Mouse (Mus musculus) hematopoietic stem cell, adult 5-6 weeks (primary cell): Measurements from ENCODE around the gene Tnfrsf14. TPM values are rescaled to one million over a fixed set of nuclear protein-coding genes. Genes with fewer than 3 reads are reported as not detected.

Source experiments
- ATAC-seq, 2 experiments: fragments of 125-278 bp in 1 of 2; replicated peaks in 1 of 2; 2 replicates each; pipeline ENCODE4 v1.8.0; 2016 to 2017; ENCODE audit warnings: inconsistent platforms in 2 of 2, mild to moderate bottlenecking in 2 of 2, moderate number of reproducible peaks in 2 of 2, low read depth in 1 of 2, moderate TSS enrichment in 1 of 2; ENCODE audit not compliant: low FRiP score in 2 of 2, poor library complexity in 2 of 2, severe bottlenecking in 2 of 2, insufficient read depth in 1 of 2, low TSS enrichment in 1 of 2
- total RNA-seq: library from RNA; stranded (forward); fragments of 172-1452, 232-1000 nt; gene quantifications from 2 replicates; pipeline ENCODE4 v1.2.3, GENCODE M21; 2017

The Tnfrsf14 gene
- total RNA-seq, 1 experiment from 2014 or later: 48.0 TPM

DNA sequence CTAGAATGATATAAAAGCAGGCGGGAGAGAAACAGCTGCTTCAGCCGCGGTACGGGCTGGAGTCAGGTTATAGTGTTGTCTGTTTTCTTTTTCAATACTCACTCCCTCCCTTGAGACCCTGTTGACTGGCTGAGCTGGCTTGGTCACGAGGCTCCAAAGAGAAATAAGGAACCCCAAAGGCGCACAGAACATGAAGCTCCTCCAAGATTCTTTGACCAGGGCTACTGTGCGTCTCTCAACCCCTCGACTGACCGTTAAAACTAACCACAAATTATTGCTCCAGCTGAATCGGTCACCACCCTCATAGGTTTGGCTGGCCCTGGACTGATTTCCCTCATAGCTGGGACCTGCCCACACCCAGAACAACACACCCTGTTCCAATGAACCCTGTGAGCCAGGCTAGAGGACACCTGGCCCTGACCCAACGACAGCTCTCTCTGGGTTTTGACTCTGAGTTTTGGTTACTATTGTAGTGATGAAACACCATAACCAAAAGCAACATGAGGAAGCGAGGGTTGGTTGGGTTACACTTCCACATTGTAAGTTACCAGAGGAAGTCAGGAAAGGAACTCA, 811 bp upstream of the Tnfrsf14 start:
- ATAC-seq: peak; percentile 50 to 57; a peak in 3 of 4 replicates

GRCm38 (mm10) chr4:154927899-154928337, 445 bp downstream of the Tnfrsf14 start:
- ATAC-seq: peak; percentile 54 to 68

DNA sequence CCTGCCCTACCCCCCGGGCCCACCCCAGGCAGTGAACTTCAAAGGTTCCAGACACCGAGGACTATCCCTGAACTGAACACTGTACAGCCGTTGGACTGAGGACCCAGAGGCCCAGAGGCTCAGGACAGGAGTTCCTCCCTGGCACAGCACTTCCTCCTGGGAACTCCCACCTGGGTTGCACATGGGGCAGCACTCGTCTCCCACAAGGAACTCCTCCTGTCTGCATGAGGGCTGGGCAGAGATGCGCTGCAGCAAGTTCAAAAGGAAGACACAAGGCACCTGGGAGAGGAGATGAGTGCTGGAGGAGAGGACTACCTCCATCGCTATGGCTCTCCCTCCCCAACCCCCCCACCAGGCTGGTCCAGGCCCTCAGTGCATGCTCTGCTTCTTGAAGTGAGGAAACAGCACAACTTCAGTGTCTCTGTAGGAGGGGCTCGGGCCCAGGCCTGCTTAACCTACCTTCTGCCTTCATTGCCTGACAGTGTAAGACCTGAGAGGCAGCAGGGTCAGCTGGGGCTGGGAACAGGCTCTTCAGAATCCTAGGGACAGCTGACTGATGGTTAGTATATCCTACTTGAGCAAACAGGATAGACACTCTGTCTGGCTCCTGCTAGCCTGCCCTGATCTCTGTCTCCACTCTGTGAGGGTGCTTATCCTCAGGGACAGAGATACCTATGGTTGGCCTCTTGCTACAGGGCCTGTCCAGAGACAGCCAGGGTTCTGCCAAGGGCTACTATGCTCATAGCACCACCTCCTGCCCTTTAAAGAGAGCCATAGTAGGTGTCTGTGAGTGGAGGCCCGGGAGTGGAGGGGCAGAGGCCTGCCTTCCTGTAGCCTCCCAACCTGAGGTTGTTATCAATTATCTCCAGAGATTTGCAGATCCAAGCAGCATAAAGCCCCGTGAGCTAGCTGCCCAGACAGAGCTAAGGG, 1.1 kb downstream of the Tnfrsf14 start:
- peak; percentile 14 to 18; a peak in 1 of 4 replicates for ATAC-seq

DNA sequence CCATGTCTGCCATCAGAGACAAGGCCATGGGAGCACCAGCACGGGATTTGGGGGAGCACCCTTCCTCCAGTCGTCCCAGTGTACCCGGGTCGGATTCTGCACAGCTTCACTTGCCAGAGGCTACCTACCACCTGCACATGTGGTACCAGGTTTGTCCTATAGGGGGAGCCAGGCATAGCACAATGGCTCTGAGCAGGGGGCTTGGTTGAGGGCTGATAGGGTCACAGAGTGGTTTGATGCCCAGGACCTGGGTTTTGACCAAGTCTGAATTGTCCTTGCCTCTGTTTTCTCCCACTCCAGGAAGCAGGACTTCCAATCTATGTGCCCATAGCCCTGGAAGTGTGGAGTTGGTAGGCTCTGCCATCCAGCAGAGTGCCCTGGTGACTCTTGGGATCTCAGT, 3.0 kb downstream of the Tnfrsf14 start:
- ATAC-seq: no peak

DNA sequence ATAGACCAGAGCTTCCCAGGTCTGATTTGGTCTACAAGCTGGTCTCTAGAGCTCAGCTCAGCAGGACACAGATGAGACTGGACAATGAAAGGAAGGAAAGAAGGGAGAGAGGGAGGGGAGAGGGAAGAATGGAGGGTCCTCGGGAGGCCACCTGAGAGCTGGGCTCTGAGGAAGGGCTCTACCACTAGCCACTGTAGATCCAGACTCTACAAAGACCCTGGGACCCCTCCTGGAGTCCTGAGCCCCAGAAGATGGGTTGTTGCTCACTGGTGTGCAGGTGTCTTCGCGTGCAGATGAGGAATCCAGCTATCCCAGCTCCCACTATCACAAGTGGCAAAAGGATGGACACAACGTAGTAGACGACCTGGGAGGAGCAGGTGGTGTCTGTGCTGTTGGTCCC, 5.4 kb downstream of the Tnfrsf14 start:
- no peak for ATAC-seq

DNA sequence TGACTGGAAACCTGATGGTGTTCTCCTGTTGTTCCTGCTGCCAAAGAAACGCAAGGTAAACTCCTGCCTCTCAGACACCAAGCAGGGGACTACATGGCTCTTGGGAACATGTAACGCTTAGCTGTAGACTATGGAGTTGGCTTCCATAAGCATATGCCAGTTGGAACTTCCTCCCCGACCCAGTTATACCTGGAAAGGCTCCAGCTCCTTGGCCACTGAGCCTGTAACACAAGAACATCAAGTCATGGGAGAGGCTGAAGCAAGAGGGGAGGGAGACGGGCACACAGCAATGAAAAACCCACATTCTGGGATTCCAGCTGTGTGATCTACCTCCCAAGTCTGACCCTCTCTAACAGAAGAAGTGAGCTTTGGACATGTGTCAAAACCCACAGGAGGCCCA, 6.1 kb downstream of the Tnfrsf14 start:
- ATAC-seq: no peak

GRCm38 (mm10) chr4:154916662-154917061, 11.7 kb downstream of the Tnfrsf14 start:
- ATAC-seq: no peak

GRCm38 (mm10) chr4:154915286-154915685, 13.1 kb downstream of the Tnfrsf14 start:
- ATAC-seq: peak in 1 of 2 experiments; percentile 16; a peak in 1 of 4 replicates

DNA sequence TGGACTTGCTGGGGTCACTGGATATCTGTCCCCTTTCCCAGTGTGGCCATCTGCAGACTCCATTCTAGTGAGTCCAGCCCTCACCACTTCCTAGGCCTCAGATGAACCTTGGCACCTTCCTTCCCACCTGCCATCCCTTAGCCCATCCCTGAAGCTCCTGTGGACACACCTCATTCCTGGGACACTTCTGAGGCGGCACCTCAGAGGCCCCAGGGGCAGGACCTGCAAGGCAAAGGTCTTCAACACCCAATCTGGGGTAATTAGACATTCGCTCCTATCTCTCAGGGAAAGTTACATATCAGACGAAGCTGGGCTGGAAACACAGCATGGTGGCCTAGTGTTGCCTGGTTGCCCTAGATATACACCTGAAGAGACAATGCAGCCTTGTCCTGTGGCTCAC, 13.7 kb downstream of the Tnfrsf14 start:
- no peak for ATAC-seq

GRCm38 (mm10) chr4:154914252-154914651, 14.1 kb downstream of the Tnfrsf14 start:
- ATAC-seq: no peak

- ATAC-seq: no peak
These were observed 14.5 kb downstream of the Tnfrsf14 start for GRCm38 (mm10) chr4:154913845-154914244.

- no peak; a peak in 1 of 4 replicates for ATAC-seq
These were observed 16.7 kb downstream of the Tnfrsf14 start for GRCm38 (mm10) chr4:154911644-154912043.

DNA sequence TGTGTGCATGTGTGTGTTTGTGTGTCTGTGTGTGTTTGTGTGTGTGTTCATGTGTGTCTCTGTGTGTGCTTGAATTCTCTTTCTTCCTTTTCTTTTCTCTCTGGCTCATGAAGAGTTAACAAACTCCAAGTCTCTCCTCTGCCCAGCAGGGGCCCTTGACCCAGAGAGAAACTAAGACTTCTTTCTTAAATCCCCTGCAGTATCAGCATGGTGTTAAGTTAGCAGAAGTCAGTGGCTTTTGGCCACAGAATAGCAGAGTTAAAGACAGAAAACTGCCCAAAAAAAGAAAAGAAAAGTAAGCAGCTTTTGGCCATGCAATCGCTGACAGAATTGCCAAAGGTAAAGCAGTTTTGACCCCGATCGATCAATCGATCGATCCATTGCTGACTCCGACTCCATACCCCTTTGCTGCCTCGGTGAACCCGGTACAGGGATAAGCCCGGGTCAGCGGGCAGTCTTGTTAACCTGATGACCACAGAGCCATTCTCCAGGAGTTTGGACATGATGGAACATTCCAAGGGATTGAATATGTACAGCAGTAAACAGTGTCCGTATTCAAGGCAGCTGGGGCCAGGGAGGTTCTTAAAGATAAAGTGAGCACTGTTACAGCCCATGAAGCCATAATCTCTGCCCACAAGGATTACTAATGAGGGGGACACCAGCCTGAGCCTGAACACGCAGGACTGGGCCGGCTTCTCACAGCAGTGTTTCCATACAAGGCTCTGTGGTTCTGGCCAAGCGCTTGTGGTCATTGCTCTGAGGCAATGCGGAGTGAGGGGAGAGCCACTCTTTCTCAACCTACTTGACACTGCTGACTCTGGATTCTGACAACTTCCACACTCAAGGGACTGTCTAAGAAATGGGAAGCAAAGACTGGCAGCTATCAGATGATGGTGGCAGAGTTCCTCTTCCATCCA, 17.5 kb downstream of the Tnfrsf14 start:
- ATAC-seq: peak; percentile 55 to 76; a peak in 3 of 4 replicates

- peak in 1 of 2 experiments; percentile 82; a peak in 2 of 4 replicates for ATAC-seq
These were observed 19.9 kb downstream of the Tnfrsf14 start for GRCm38 (mm10) chr4:154908490-154908889.

GRCm38 (mm10) chr4:154907833-154908232, 20.5 kb downstream of the Tnfrsf14 start:
- ATAC-seq: peak; percentile 48 to 63; a peak in 3 of 4 replicates

DNA sequence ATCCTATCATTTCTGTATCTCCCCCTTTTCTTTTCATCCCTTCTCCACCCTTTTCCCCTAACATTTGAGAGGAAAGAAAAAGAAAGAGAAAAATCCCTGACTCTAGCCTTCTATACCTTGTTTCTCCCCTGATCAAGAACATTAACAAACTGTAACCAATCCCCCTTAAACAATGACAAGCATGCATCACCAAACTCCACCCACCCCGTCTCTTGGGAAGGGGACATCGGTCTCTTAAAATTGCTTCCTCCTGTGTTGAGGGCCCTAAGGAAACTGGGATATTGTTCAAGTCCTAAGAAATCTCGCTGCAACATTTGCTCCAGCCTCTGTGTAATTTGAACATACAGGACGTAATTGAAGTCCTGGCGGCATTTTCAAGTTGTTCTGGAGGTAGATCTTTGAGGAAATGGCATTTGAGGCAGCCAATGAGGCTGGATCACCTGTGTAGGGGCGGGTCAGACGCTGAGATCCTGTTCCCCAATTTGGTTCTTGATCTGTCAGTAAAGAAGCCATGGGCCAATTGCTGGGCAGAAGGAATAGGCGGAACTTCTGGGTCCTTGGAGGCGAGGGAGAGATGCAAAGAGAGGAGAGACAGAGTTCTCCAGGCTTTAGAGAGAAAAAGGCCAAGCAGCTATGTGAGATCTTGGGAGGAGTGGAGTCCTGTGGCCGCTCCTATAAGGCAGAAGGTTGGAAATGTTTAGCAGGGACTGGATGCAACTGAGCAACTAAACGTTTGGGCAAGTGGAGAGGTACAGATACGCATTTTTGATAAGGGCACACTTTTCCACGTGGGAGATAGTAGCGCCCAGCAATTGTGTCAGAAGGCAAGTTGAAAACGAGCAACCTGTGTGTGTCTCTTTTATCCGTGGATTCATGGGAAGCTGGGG, 23.9 kb downstream of the Tnfrsf14 start:
- ATAC-seq: peak; percentile 90 to 95

- no peak for ATAC-seq
These were observed 26.0 kb downstream of the Tnfrsf14 start for GRCm38 (mm10) chr4:154902371-154902770.
